Mouse (Mus musculus): ENCODE results near the gene Zmiz2.
A peak's percentile ranks its signal among the peaks of the same experiment; 100 is the strongest.
"Not testable (repeated sequence)": the region's sequence is repeated elsewhere in the genome, so short reads cannot be mapped to it uniquely, and the experiment has no call there.

Zmiz2 gene

GRCm38 (mm10) chr11:6420283-6420703 is 31.4 kb downstream of the Zmiz2 start:
- peak; percentile 7 for DNase-seq (ENCODE audit: low read depth)

- no peak for DNase-seq (ENCODE audit: low read depth)
Observed at GRCm38 (mm10) chr11:6420722-6421350, 32.0 kb downstream of the Zmiz2 start.

GRCm38 (mm10) chr11:6430186-6430585 is 41.3 kb downstream of the Zmiz2 start:
- no peak for DNase-seq (ENCODE audit: low read depth)

- DNase-seq (ENCODE audit: low read depth): no peak
Observed at GRCm38 (mm10) chr11:6436442-6436841, 47.6 kb downstream of the Zmiz2 start.

- no peak for DNase-seq (ENCODE audit: low read depth)
Observed at GRCm38 (mm10) chr11:6437667-6438066, 48.8 kb downstream of the Zmiz2 start.

- no peak for DNase-seq (ENCODE audit: low read depth)
Observed at GRCm38 (mm10) chr11:6440171-6440570, 51.3 kb downstream of the Zmiz2 start.

- no peak for DNase-seq (ENCODE audit: low read depth)
Observed at GRCm38 (mm10) chr11:6442566-6442965, 53.7 kb downstream of the Zmiz2 start.

- DNase-seq (ENCODE audit: low read depth): no peak
Observed at GRCm38 (mm10) chr11:6443102-6443501, 54.2 kb downstream of the Zmiz2 start.

GRCm38 (mm10) chr11:6443727-6444076 is 54.8 kb downstream of the Zmiz2 start:
- DNase-seq (ENCODE audit: low read depth): no peak

GRCm38 (mm10) chr11:6444077-6444853 is 55.4 kb downstream of the Zmiz2 start, which contains the start of gene H2afv:
Gene H2afv, minus strand, starts transcription at chr11:6444443.
- DNase-seq (ENCODE audit: low read depth): peak; percentile 99

GRCm38 (mm10) chr11:6445441-6445840 is 56.6 kb downstream of the Zmiz2 start:
- no peak for DNase-seq (ENCODE audit: low read depth)

- DNase-seq (ENCODE audit: low read depth): no peak
Observed at GRCm38 (mm10) chr11:6445951-6446350, 57.1 kb downstream of the Zmiz2 start.

GRCm38 (mm10) chr11:6447493-6447892 is 58.6 kb downstream of the Zmiz2 start:
- no peak for DNase-seq (ENCODE audit: low read depth)

- not testable (repeated sequence) for DNase-seq (ENCODE audit: low read depth)
Observed at GRCm38 (mm10) chr11:6448155-6448554, 59.3 kb downstream of the Zmiz2 start.

Data from fibroblast of lung, adult 2 months (primary cell).